Mouse (Mus musculus) left cerebral cortex, adult 18-20 months (tissue): ENCODE data around the gene Riox2. TPM values are rescaled to one million over a fixed set of nuclear protein-coding genes. Genes with fewer than 3 reads are reported as not detected.
"Not testable (repeated sequence)": the region's sequence is repeated elsewhere in the genome, so short reads cannot be mapped to it uniquely, and the experiment has no call there.

Source experiments
- DNase-seq, 2 experiments: peaks; one replicate each; pipeline ENCODE4 v3.0.0; 2021 to 2022; ENCODE audit warnings: low spot score in 2 of 2, mixed read lengths in 1 of 2
- long read RNA-seq, 2 experiments: library from polyadenylated mRNA; stranded (forward); transcript quantifications; one replicate each; pipeline ENCODE4 v2.0.0; 2021
- total RNA-seq, 2 experiments: library from RNA; stranded (reverse); gene quantifications; 2 replicates each; pipeline ENCODE4 v1.2.3; 2021

Gene Riox2
- total RNA-seq = 10 to 100 TPM; 11.4 to 12.0 TPM
- long read RNA-seq, experiment 1, transcript Riox2-201 (10 exons, 2,159 nt) = major isoform, 11 of 17 reads
- long read RNA-seq, experiment 1, partial matches to known transcripts = 2 of 17 reads
- long read RNA-seq, experiment 1, other reads (novel, unspliced or antisense) = 4 of 17 reads
- long read RNA-seq, experiment 2, transcript Riox2-201 (10 exons, 2,159 nt) = major isoform, 12 of 18 reads
- long read RNA-seq, experiment 2, partial matches to known transcripts = 5 of 18 reads
- long read RNA-seq, experiment 2, other reads (novel, unspliced or antisense) = 1 of 18 reads

- peak; percentile 54 to 73 for DNase-seq
Measured at GRCm38 (mm10) chr16:59471637-59472278, at the start of gene Riox2. Riox2 (plus strand) TSS chr16:59471775.

GRCm38 (mm10) chr16:59427960-59428359, 43.6 kb upstream of the Riox2 start:
- DNase-seq = no peak

- no peak for DNase-seq
Measured at GRCm38 (mm10) chr16:59433181-59433580, 38.4 kb upstream of the Riox2 start.

- no peak for DNase-seq
Measured at GRCm38 (mm10) chr16:59444880-59445559, 26.6 kb upstream of the Riox2 start.

DNA sequence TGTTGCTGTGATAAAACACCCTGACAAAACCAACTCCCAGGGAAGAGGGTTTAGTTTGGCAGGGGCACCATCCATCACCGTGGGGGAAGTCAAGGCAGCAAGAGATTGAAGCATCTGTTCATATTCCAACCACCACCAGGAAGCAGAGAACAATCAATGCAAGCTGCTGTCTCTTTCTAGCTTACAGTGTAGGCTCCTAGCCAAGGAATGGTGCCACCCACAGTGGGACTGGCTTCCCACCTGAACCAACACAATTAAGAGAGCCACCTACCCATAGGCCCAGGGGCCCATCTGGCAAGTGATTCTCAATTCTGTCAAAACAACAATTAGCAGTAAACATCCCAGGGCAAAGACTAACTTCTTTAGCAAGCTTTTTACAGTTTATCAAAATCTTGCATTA, 23.4 kb upstream of the Riox2 start:
- DNase-seq = no peak

DNA sequence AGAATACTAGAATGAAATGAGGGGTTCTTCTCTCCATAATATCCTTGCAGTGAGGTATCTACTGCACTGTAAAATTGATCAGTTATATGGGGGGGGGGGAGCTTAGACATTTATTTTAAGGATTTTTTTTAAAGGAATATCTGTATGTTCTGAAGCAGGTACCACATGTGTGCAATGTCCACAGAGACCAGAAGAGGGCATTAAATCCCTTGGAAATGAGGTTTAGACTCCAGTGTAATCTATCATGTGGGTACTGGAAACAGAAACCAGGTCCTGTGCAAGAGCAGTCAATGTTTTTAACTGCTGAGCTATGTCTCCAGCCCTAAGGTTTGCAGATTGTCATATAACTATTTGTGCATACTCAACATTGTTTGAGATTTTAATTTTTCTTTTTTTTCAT, 22.5 kb upstream of the Riox2 start:
- DNase-seq = no peak

DNA sequence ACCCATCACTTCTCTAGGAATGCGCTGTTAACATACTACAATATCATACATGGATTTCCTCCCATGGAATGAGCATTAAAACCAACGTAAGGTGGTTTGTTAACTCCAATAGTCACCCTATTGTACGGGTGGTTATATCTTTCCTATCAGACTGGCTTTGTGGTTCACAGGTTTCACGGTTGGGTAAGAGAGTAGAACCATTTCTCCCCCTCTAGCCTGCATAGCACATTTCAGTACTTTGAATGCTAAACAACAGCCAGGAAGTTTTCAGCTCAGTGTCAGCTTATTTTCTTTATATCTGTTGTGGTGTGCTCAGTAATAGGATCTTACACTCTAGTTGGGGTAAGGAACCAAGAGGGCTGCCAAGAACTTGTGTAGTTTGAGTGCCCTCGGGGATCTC, 19.8 kb upstream of the Riox2 start:
- no peak for DNase-seq

- DNase-seq = not testable (repeated sequence)
Measured at GRCm38 (mm10) chr16:59459259-59459861, 12.2 kb upstream of the Riox2 start.

- DNase-seq = no peak
Measured at GRCm38 (mm10) chr16:59463567-59463966, 8.0 kb upstream of the Riox2 start.

DNA sequence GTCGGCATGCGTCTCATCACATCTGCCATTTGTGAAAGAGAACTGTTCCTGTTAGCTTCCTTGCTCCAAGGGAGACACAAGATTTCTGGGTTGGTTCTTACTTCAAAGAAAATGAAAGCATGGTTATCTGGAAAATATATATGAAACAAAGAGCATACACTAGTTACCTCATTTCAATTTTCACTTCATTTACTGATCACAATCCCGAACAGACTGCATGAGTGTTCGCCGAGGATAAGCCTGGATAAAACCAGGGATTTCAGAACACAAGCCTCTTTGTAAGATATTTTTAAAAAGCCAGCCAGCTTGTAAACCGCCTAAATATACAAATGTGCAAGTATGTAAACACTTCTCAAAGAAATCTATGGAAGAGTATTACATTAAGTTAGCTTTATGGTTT, 7.6 kb upstream of the Riox2 start:
- DNase-seq = no peak

GRCm38 (mm10) chr16:59469846-59470245, 1.7 kb upstream of the Riox2 start:
- no peak for DNase-seq

DNA sequence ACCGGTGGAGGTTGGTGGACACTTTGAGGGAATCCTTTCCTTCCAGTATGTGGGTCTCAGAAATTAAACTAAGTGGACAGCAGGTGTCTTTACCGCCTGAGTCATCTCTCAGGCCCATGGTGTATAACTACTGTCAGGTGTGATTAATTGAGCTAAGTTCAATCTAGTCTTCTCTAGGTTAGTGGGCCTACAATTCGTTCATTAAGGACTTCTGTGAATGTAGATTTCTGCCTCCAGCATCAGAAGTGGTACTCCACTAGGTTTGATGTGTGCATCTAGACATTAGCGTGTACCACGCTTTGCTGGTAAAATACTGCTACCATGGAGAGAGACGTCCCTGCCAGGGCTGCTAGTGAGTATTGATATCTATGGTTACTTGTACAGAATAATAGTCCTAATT, 971 bp downstream of the Riox2 start:
- DNase-seq = no peak

- peak; percentile 61 to 68 for DNase-seq
Measured at GRCm38 (mm10) chr16:59474788-59475187, 3.2 kb downstream of the Riox2 start.

DNA sequence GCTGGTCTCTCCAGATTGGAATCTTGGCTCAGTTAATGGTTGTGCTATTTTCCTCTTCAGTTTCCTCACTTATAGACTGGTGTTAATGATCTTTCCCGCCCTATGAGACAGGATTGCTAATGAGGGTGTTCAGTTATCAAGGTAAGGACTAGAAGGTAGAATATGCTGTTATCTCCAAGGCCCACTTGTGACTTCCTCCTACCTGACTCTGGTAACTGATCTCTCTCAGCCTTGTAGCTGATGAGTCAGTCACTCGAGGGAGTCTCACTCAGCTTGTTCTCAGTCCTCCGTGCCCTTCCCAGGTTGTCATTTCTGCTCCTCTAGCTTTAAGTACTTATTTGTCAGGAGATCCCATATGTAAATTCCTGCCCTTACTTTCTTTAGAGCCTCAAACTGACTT, 6.4 kb downstream of the Riox2 start:
- DNase-seq = no peak

GRCm38 (mm10) chr16:59487239-59487638, 15.7 kb downstream of the Riox2 start:
- no peak for DNase-seq

- no peak for DNase-seq
Measured at GRCm38 (mm10) chr16:59487975-59488548, 16.5 kb downstream of the Riox2 start.

- DNase-seq = no peak
Measured at GRCm38 (mm10) chr16:59493199-59493598, 21.6 kb downstream of the Riox2 start.

DNA sequence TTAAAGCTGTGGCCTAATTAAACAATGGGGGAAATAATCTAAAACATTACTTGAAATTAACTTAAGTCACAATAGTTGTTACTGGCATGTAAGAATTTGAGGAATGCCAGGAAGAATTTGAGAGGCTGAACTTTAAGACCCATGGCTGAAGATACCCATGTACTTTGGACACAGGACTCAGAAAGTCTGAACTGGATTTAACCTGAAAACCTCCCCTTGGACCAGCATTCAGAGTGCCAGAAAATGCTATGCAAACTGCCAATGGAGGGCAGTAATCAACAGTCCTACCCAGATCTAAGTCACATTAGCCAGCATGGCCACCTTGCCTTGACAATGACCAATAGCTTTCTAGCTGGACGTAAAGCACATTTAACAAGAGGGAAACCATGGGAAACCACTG, 26.4 kb downstream of the Riox2 start:
- no peak for DNase-seq

- no peak for DNase-seq
Measured at GRCm38 (mm10) chr16:59499180-59499579, 27.6 kb downstream of the Riox2 start.

DNA sequence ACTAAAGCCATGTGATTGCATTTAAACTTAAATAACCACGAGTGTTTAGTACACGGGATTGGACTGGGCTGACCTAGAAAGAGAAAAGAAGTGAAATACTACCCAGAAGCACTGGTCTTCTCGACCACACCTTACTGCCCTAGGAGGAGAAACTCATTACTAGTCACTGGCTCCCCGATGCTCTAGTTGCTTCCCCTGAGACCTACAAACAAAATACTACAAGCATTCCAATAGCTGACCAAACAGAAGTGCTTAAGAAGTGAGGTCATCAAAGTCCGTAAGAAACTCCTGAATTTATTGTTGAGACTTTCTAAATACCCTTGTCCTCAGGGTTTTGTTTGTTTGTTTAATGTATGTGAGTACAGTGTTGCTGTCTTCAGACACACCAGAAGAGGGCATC, 38.3 kb downstream of the Riox2 start:
- no peak for DNase-seq

DNA sequence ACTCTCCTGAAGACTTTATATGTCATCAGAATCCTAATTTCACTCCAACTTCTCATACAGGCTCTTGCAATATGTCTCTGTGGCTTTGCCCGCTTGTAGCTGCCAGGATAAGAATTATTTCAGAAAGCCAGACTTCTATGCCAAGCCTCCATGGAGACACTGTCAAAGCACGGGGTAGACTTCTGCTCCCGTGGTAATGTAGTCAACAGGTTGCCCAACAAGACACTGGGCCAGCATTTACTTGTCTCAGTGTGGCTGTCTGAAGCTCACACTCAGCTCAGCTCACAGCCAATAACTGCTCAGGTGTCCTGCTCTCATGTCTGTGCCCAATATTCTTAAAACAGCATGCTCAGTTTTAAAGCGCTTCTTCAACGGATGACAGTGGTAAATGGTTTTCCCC, 43.6 kb downstream of the Riox2 start:
- DNase-seq = no peak

DNA sequence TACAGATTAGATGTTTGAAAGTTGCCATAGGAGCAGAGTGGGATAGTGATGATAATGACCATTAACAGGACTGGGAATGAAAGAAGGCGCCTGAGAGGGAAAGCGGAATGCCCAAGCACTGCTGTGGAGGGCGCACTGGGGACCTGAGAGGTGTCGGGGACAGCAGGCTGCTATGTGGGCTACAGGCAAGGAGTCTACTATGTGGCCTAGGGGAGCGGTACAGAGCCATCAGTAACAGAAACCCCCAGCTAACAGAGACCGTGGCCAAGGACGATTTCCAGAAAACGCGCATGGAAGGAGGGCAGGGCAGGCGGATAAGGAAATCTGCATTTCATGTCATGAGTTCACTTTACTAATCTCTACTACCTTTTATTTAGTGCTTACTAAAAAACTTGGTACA, 45.4 kb downstream of the Riox2 start:
- DNase-seq = no peak
